Mouse (Mus musculus) ES-E14 (cell line): ENCODE measurements around the gene Cdc37. TPM values are rescaled to one million over a fixed set of nuclear protein-coding genes. Genes with fewer than 3 reads are reported as not detected.

Experiments
- DNase-seq: peaks from one replicate; pipeline ENCODE4 v3.0.0-alpha.2; 2013; ENCODE audit warnings: low read depth, low spot score
- H3K27ac ChIP-seq: 2 replicates; pipeline ENCODE4 v1.5.1; 2012; ENCODE audit warnings: low read depth, mild to moderate bottlenecking, low read length, moderate library complexity, mixed read lengths; ENCODE audit not compliant: poor library complexity, insufficient read depth, severe bottlenecking
- H3K36me3 ChIP-seq: 2 replicates; pipeline ENCODE4 v1.6.1; 2012; ENCODE audit warnings: mild to moderate bottlenecking, low read length, moderate library complexity, mixed read lengths; ENCODE audit not compliant: control insufficient read depth, poor library complexity, insufficient read depth, severe bottlenecking
- H3K4me1 ChIP-seq, 2 experiments: fragments of 150-350 bp in 1 of 2; sonication (generic) in 1 of 2; 2 replicates each; pipeline ENCODE4 v1.6.1; 2012; ENCODE audit warnings: low read length in 2 of 2, mild to moderate bottlenecking in 1 of 2, mixed read lengths in 1 of 2; ENCODE audit not compliant: control insufficient read depth in 2 of 2, insufficient read depth in 2 of 2, poor library complexity in 1 of 2
- H3K4me3 ChIP-seq, 2 experiments: fragments of 150-350 bp in 1 of 2; sonication (generic) in 1 of 2; 2 replicates each; pipeline ENCODE4 v1.5.1; 2012; ENCODE audit warnings: low read length in 2 of 2, low read depth in 1 of 2, mild to moderate bottlenecking in 1 of 2, mixed read lengths in 1 of 2; ENCODE audit not compliant: insufficient read depth in 1 of 2, poor library complexity in 1 of 2, severe bottlenecking in 1 of 2
- H3K9ac ChIP-seq: 2 replicates; pipeline ENCODE4 v1.6.1; 2012; ENCODE audit warnings: low read depth, mild to moderate bottlenecking, low read length, mixed read lengths; ENCODE audit not compliant: poor library complexity, insufficient read depth, severe bottlenecking
- H3K9me3 ChIP-seq: fragments of 150-350 bp; sonication (generic); 2 replicates; pipeline ENCODE4 v1.6.1; 2012; ENCODE audit warnings: low read depth, mild to moderate bottlenecking, low read length; ENCODE audit not compliant: control insufficient read depth, insufficient read depth
- CHD2 ChIP-seq: IDR thresholded peaks from 2 replicates; pipeline ENCODE4 v1.6.1; 2014; ENCODE audit warnings: mild to moderate bottlenecking, low read depth, low read length, inconsistent platforms
- HCFC1 ChIP-seq: IDR thresholded peaks from 2 replicates; pipeline ENCODE4 v1.6.1; 2012; ENCODE audit warnings: low read length, inconsistent platforms, borderline replicate concordance; ENCODE audit not compliant: insufficient read depth
- MAFK ChIP-seq: IDR thresholded peaks from 2 replicates; pipeline ENCODE4 v1.6.1; 2014; ENCODE audit warnings: mild to moderate bottlenecking, low read depth, low read length, inconsistent platforms; ENCODE audit not compliant: insufficient read depth
- ZC3H11A ChIP-seq: IDR thresholded peaks from 2 replicates; pipeline ENCODE4 v1.6.1; 2012; ENCODE audit warnings: low read depth, mild to moderate bottlenecking, inconsistent platforms, low read length, borderline replicate concordance
- ZNF384 ChIP-seq: IDR thresholded peaks from 2 replicates; pipeline ENCODE4 v1.6.1; 2012; ENCODE audit warnings: low read depth, low read length, inconsistent platforms
- in situ Hi-C, 2 experiments: fragments of 600-800 bp; cut with MboI; formaldehyde crosslinking; loops; one replicate each; pipeline ENCODE4 v1.15.1; 2025; ENCODE audit warnings: low sequenced_read_pairs in 2 of 2, inconsistent platforms in 1 of 2; ENCODE audit not compliant: unreplicated experiment in 2 of 2
- total RNA-seq: library from RNA; depleted of rRNA; stranded (reverse); fragments of 300-350 nt; gene quantifications from 2 replicates; pipeline ENCODE4 v1.2.3, GENCODE M21; 2012

Gene Cdc37
- total RNA-seq, 1 experiment, result 165 TPM

DNA sequence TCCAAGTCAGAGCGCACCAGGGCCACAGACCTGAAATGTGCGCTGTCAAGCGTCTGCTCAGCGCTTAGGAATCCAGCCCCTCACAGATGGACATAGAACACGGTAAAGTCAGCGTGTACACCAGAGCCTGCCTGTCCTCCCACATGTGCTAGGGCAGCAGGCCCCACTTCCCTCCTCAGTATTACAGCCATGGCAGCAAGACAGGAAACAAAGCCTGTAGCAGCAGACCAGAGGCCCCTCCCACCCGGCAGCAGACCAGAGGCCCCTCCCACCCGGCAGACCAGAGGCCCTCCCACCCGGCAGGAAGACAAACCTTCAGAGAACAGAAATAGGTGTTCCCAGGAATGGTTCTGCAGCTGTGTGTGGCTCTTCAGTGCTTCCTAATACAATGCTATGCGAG, 3.1 kb downstream of the Cdc37 start:
- in situ Hi-C loops, result no loop called here
- peaks cover 36% of the 10 kb centered on the region for H3K36me3 ChIP-seq

GRCm38 (mm10) chr9:21145431-21145830, 4.4 kb downstream of the Cdc37 start:
- in situ Hi-C loops, result no loop called here
- peaks cover 2 to 12% of the 10 kb centered on the region in 2 experiments; a peak in 3 of 4 replicates for H3K4me1 ChIP-seq
- peaks cover 46% of the 10 kb centered on the region for H3K36me3 ChIP-seq

More for the DNA sequence above, 3.1 kb downstream of the Cdc37 start:
- Histone ChIP-seq H3K4me3 (no peak overlapping the region), H3K27ac (no peak overlapping the region), H3K4me1 (peaks cover 2 to 12% of the 10 kb centered on the region in 2 experiments; a peak in 3 of 4 replicates), H3K9me3 (no peaks in the 10 kb centered on the region), H3K9ac (peak overlapping the region; percentile 34; the same call in 1 of the 2 replicates)
- TF ChIP-seq MAFK, result no peak
- TF ChIP-seq HCFC1, result no peak
- no peak for TF ChIP-seq ZC3H11A
- no peak for TF ChIP-seq ZNF384
- no peak for TF ChIP-seq CHD2
- DNase-seq, result no peak

GRCm38 (mm10) chr9:21144361-21144760, 5.4 kb downstream of the Cdc37 start:
- in situ Hi-C loops, result no loop called here
- TF ChIP-seq CHD2 (no peak), ZC3H11A (no peak), HCFC1 (no peak)
- peaks cover 2 to 12% of the 10 kb centered on the region in 2 experiments; a peak in 3 of 4 replicates for H3K4me1 ChIP-seq

More at GRCm38 (mm10) chr9:21145431-21145830, 4.4 kb downstream of the Cdc37 start:
- Histone ChIP-seq H3K27ac (no peak overlapping the region), H3K9me3 (no peaks in the 10 kb centered on the region), H3K4me3 (no peak overlapping the region), H3K9ac (no peak overlapping the region)
- DNase-seq, result no peak
- no peak for TF ChIP-seq HCFC1
- no peak for TF ChIP-seq MAFK
- no peak for TF ChIP-seq CHD2
- TF ChIP-seq ZC3H11A, result no peak
- TF ChIP-seq ZNF384, result no peak

DNA sequence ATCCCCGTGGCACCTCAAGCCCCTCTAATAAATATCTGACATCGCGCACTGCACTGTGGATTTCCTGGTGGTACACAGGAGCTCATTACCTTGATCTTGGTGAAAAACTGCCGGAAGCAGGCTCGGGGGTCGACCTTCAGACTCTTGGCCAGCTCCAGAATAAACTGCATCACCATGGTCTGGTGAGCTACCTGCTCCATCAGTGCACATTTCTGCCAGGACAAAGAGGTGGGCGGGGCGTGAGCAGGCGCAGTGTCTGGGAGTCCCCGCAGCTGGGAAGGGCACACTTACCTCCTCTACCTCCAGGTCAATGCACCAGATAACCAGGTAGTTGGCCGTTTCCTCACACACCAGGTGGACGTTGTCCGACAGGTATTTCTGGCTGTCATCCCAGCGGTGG, 7.9 kb downstream of the Cdc37 start:
- Histone ChIP-seq H3K9ac (no peak overlapping the region), H3K27ac (no peak overlapping the region), H3K4me1 (peaks cover 0 to 3% of the 10 kb centered on the region in 2 experiments; a peak in 2 of 4 replicates), H3K9me3 (no peaks in the 10 kb centered on the region), H3K36me3 (peaks cover 56% of the 10 kb centered on the region), H3K4me3 (no peak overlapping the region)
- no peak for TF ChIP-seq HCFC1
- TF ChIP-seq MAFK, result no peak
- no peak for TF ChIP-seq CHD2
- no peak for TF ChIP-seq ZNF384
- no peak for TF ChIP-seq ZC3H11A
- no peak for DNase-seq
- in situ Hi-C loops, result no loop called here

More at GRCm38 (mm10) chr9:21144361-21144760, 5.4 kb downstream of the Cdc37 start:
- H3K4me3 ChIP-seq, result no peak overlapping the region
- H3K27ac ChIP-seq, result no peak overlapping the region
- H3K9me3 ChIP-seq, result no peaks in the 10 kb centered on the region
- no peak for DNase-seq
- H3K36me3 ChIP-seq, result peaks cover 56% of the 10 kb centered on the region
- no peak overlapping the region for H3K9ac ChIP-seq

GRCm38 (mm10) chr9:21138386-21138785, 11.4 kb downstream of the Cdc37 start:
- peaks cover 38% of the 10 kb centered on the region for H3K36me3 ChIP-seq
- no peak for DNase-seq
- H3K4me1 ChIP-seq, result peaks cover 0 to 6% of the 10 kb centered on the region in 2 experiments; a peak in 2 of 4 replicates
- no peak overlapping the region for H3K4me3 ChIP-seq
- H3K27ac ChIP-seq, result no peak overlapping the region
- H3K9me3 ChIP-seq, result no peaks in the 10 kb centered on the region
- no peak overlapping the region for H3K9ac ChIP-seq
- TF ChIP-seq MAFK, result no peak
- TF ChIP-seq CHD2, result no peak
- TF ChIP-seq ZC3H11A, result no peak
- TF ChIP-seq HCFC1, result no peak
- no peak for TF ChIP-seq ZNF384
- in situ Hi-C loops, result no loop called here
